Mouse (Mus musculus) MEL (cell line): ENCODE data around the gene Aip.

Experiments
- CTCF ChIP-seq, 3 experiments: IDR thresholded peaks in 2 of 3; conservative IDR thresholded peaks in 1 of 3; 2 replicates each; pipeline ENCODE4 v1.5.1; 2011 to 2012; ENCODE audit warnings: low read length in 3 of 3, low read depth in 2 of 3, mild to moderate bottlenecking in 2 of 3, improper control_type of control experiment in 1 of 3, inconsistent platforms in 1 of 3, mixed read lengths in 1 of 3, moderate library complexity in 1 of 3; ENCODE audit not compliant: control insufficient read depth in 1 of 3, insufficient read depth in 1 of 3, poor library complexity in 1 of 3, severe bottlenecking in 1 of 3
- MEF2A ChIP-seq: IDR thresholded peaks from 2 replicates; pipeline ENCODE4 v1.6.1; 2014; ENCODE audit warnings: low read depth, mild to moderate bottlenecking, inconsistent platforms, low read length, improper control_type of control experiment; ENCODE audit not compliant: poor library complexity, insufficient replicate concordance, severe bottlenecking; ENCODE audit errors: extremely low read depth

GRCm38 (mm10) chr19:4155223-4156072, 29.8 kb upstream of the Aip start:
- TF ChIP-seq MEF2A (no peak), CTCF (IDR thresholded peaks at IDR 0.05 in 2 of 3, conservative IDR thresholded peaks at IDR 0.05 in 1 of 3; ENCODE audit: control insufficient read depth in 1 of 3, insufficient read depth in 1 of 3, low read depth in 2 of 3, low read length in 3 of 3, poor library complexity in 1 of 3, severe bottlenecking in 1 of 3) (no peak)
